Mouse (Mus musculus) heart, adult 8-10 months (tissue): ENCODE results near the gene Zfp598. TPM values are rescaled to one million over a fixed set of nuclear protein-coding genes. Genes with fewer than 3 reads are reported as not detected.
"Not testable (repeated sequence)": the region's sequence is repeated elsewhere in the genome, so short reads cannot be mapped to it uniquely, and the experiment has no call there.

ENCODE experiments used
- DNase-seq: peaks from one replicate; pipeline ENCODE4 v3.0.0; 2022; ENCODE audit warnings: low spot score
- total RNA-seq, 4 experiments: library from RNA; stranded (reverse); gene quantifications; 2 replicates each; pipeline ENCODE4 v1.2.4; 2022

Gene Zfp598
- total RNA-seq, 4 experiments from 2014 or later = 14.3 to 17.0 (median 15.9) TPM

GRCm38 (mm10) chr17:24646381-24646780 lies 23.1 kb upstream of the Zfp598 start:
- no peak for DNase-seq

- DNase-seq = no peak
Observed at GRCm38 (mm10) chr17:24647493-24647892, 22.0 kb upstream of the Zfp598 start.

GRCm38 (mm10) chr17:24648731-24649377 lies 20.6 kb upstream of the Zfp598 start:
- DNase-seq = no peak

- DNase-seq = no peak
Observed at GRCm38 (mm10) chr17:24649581-24650069, 19.9 kb upstream of the Zfp598 start.

- DNase-seq = peak; percentile 63
Observed at GRCm38 (mm10) chr17:24650070-24650616, 19.3 kb upstream of the Zfp598 start, which contains the start of gene Slc9a3r2. Gene Slc9a3r2 (minus strand): TSS chr17:24650327.

GRCm38 (mm10) chr17:24650766-24651165 lies 18.7 kb upstream of the Zfp598 start:
- no peak for DNase-seq

GRCm38 (mm10) chr17:24651835-24652234 lies 17.7 kb upstream of the Zfp598 start:
- no peak for DNase-seq

- DNase-seq = peak; percentile 78
Observed at GRCm38 (mm10) chr17:24653967-24654710, 15.3 kb upstream of the Zfp598 start.

- no peak for DNase-seq
Observed at GRCm38 (mm10) chr17:24654969-24655368, 14.5 kb upstream of the Zfp598 start.

GRCm38 (mm10) chr17:24658017-24658758 lies 11.3 kb upstream of the Zfp598 start, which contains the start of gene Npw:
Gene Npw (minus strand): TSS chr17:24658457.
- no peak for DNase-seq

- DNase-seq = not testable (repeated sequence)
Observed at GRCm38 (mm10) chr17:24667011-24667410, 2.5 kb upstream of the Zfp598 start.

- peak; percentile 55 for DNase-seq
Observed at GRCm38 (mm10) chr17:24667416-24667815, 2.1 kb upstream of the Zfp598 start.

- DNase-seq = not testable (repeated sequence)
Observed at GRCm38 (mm10) chr17:24669214-24669544, 308 bp upstream of the Zfp598 start.

GRCm38 (mm10) chr17:24670246-24670844 lies 858 bp downstream of the Zfp598 start:
- no peak for DNase-seq

- no peak for DNase-seq
Observed at GRCm38 (mm10) chr17:24671346-24671745, 1.9 kb downstream of the Zfp598 start.

GRCm38 (mm10) chr17:24672141-24672540 lies 2.7 kb downstream of the Zfp598 start:
- peak; percentile 60 for DNase-seq

GRCm38 (mm10) chr17:24674277-24674676 lies 4.8 kb downstream of the Zfp598 start:
- no peak for DNase-seq

GRCm38 (mm10) chr17:24676187-24676586 lies 6.7 kb downstream of the Zfp598 start:
- DNase-seq = peak; percentile 57

- no peak for DNase-seq
Observed at GRCm38 (mm10) chr17:24676877-24677276, 7.4 kb downstream of the Zfp598 start.

- DNase-seq = no peak
Observed at GRCm38 (mm10) chr17:24677500-24678080, 8.1 kb downstream of the Zfp598 start.

- no peak for DNase-seq
Observed at GRCm38 (mm10) chr17:24686514-24686913, 17.0 kb downstream of the Zfp598 start.
